Mouse (Mus musculus) spleen, adult 18-20 months (tissue): ENCODE data around the gene Ror2.

ENCODE experiments used
- DNase-seq, 2 experiments: peaks; one replicate each; pipeline ENCODE4 v3.0.0; 2022; ENCODE audit warnings: mixed read lengths in 2 of 2

The Ror2 gene

GRCm38 (mm10) chr13:53233381-53233780, 52.5 kb downstream of the Ror2 start:
- no peak for DNase-seq

DNA sequence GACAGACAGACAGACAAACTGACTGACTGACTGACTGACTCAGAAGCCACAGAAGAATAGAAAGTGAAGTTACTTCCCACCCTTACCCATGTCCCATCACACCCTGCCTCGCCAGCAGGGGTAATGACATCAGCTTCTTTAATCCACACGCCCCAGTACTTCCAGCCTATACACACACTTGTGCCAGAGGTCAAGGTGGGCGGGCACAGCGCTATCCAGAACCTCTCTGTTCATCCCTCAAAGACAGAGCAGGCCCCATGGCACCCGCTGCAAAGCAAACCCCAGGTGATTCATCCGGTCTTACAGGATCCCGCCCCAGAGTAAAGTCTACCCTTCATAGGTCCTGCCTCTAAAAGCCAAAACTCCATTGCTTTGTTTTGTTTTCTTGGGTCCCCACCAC, 53.5 kb downstream of the Ror2 start:
- DNase-seq, result no peak

DNA sequence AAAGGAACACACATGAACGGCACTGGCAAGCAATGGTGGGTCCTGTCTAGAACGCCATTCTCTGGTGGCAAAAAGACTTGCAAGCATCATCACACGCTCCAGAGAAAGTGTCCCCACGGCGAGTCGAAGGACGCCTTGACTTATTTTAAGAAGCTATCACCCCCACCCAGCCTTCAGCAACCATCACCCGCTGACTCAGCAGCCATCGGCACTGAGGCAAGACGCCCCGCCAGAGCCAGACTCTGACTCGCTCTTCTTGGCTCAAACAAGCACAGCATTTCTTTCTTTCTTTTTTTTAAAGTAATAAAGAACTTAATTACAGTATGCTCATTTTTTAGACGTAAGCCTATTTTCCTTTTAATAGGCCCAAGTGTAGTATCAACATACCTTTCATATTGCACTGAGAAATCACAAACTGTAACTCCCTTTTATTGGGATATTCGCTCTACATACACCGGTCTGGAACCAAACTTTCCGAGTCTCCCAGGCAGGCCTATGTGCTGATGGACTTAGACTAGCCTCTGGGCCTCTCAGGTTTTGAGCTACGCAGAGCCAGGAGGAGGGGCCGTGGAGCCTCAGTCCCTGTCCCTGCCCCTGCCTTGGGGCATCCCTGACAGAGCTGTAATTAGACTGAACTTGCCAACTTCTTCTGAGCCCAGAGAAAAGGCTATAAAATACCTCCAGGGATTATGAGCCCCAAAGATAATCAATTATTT, 55.3 kb downstream of the Ror2 start:
- no peak for DNase-seq

- no peak for DNase-seq
These were observed 58.9 kb downstream of the Ror2 start for GRCm38 (mm10) chr13:53227019-53227418.

DNA sequence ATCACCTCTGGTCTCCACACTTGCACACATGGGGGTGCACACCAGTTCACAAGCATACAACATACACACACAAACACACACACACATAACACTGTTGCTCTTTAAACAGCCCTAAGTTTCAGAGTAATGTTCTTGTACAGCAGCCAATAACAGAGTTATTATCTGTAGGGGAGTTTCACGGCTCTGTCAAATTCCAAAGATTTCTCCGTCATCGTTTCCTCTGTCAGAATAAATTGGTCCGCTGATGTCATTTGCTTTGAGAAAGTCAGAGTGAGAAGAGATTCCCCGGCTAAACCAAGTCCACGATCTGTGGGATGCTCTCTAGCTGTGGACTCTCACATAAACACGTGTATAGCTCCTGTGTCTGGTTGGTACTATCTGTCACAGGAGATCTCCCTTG, 59.5 kb downstream of the Ror2 start:
- DNase-seq, result no peak

- no peak for DNase-seq
These were observed 60.0 kb downstream of the Ror2 start for GRCm38 (mm10) chr13:53225925-53226324.

GRCm38 (mm10) chr13:53221176-53221575, 64.7 kb downstream of the Ror2 start:
- no peak for DNase-seq

- DNase-seq, result no peak
These were observed 66.0 kb downstream of the Ror2 start for GRCm38 (mm10) chr13:53219889-53220288.

- DNase-seq, result no peak
These were observed 66.5 kb downstream of the Ror2 start for GRCm38 (mm10) chr13:53219391-53219790.

DNA sequence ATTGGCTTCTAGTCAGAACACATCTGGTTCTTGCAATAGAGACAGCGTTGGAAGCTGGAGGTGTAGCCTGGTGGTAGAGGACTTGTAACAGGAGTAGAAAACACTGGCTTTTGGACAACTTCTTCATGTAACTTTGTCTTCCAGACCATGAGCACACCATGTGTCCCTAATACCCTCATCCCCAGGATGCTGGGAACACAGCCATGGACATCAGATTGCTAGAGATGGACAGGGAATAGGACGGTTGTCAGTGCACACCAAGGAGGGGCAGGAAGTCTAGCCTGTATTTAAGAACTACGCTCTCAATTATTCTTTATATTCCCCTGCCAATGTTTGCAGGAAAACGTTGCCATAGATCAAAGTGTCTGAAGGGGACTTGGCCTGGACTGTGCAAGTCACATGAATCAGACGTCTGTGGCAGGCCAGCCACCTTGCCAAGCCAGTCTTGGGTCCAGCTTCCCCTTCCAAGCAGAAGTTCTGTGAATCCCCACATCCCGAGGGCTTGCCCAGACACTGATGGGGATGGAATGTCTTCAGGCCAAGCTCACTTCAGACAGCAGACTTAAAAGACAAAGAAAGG, 68.4 kb downstream of the Ror2 start:
- no peak for DNase-seq

GRCm38 (mm10) chr13:53211971-53212733, 73.8 kb downstream of the Ror2 start:
- no peak for DNase-seq

DNA sequence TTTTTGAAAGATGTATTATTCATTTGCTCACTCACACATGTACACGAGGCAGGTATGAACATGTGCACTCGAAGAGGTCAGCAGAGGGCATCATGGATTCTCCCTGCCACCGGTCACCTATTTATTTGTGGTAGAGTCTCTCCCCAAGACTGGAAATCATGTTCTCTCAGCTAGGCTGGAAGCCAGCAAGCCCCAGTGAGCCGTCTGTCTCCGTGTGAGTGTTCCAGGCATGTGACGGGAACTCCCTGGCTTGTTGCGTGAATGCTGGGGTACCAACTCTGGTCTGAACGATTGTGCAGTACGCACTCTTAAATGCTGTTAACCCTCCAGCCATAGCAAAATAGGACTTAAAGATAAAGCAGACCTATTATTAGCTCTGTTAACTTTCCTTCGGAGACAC, 77.4 kb downstream of the Ror2 start:
- no peak for DNase-seq

GRCm38 (mm10) chr13:53205128-53205911, 80.6 kb downstream of the Ror2 start:
- DNase-seq, result no peak

DNA sequence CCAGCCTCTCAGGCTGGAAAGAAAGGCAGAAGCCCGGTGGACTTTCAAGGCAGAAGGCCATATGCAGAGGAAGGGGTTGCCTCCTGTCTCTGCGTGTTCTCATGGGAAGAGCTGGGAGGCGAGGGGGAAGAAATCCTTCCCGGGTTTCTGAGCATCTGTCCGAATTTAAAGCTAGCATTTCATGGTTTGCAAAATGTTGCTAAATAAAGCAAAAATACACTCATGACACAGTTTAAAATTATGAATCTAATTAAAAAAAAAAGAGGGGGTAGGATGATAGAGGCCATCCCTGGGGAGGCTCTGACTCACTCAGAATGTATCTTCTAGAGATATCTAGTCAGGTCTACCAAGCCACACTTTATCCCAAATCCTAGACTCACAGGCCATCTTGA, 83.5 kb downstream of the Ror2 start:
- no peak for DNase-seq

- no peak for DNase-seq
These were observed 84.1 kb downstream of the Ror2 start for GRCm38 (mm10) chr13:53201628-53202438.

- DNase-seq, result no peak
These were observed 85.8 kb downstream of the Ror2 start for GRCm38 (mm10) chr13:53200121-53200520.

- no peak for DNase-seq
These were observed 86.7 kb downstream of the Ror2 start for GRCm38 (mm10) chr13:53199262-53199661.

DNA sequence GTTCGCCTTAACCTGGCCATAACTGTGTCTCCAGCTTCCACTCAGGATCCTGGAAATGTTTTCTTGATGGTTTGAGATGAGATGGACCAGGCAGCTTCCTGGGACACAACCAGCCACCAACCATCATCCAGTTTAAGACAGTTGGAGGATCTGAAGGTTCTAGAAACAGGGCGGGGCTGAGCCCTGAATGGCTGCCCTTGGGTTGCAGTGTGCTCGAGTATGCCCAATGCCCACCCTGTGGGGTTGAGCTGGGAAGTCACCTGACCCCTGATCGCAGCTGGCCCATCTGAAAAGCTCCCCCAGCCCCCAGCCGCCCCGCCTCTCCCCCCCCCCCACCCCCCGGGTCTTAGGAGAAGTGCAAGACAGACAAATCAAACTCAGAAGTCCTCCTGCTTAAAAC, 89.2 kb downstream of the Ror2 start:
- no peak for DNase-seq

DNA sequence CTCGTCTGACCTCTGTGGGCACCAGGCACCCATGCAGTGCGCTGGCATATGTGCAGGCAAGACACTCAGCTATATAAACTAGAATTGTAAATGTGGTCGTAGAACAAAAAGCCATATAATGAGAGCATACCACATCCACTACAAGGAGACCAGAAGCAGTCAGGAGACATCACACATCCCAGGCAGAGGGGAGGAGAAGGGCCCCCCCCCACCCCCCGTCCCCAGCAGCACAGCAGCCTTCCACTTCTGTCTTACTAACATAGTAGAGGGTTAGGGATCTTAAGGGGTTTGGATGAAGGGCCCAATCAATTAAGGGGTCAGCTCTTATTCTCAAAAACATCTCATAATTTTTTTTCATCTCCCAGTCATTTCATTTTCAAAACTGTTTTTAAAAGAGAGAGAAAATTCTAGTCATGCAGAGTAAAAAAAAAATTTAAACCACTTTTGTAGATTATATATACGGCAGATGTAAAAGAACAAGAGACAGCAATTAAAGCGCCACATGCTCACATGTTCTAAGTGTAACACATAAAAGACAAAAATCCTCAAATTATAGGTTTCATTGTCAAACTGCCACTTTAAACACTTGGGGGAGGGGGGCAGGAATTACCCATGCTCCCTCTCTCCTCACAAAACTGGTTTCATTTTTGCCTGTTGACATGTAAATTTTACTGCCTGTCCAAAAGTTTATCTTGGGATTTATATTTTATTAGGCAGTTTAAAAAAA, 89.8 kb downstream of the Ror2 start:
- DNase-seq, result no peak

- no peak for DNase-seq
These were observed 91.6 kb downstream of the Ror2 start for GRCm38 (mm10) chr13:53194306-53194705.

DNA sequence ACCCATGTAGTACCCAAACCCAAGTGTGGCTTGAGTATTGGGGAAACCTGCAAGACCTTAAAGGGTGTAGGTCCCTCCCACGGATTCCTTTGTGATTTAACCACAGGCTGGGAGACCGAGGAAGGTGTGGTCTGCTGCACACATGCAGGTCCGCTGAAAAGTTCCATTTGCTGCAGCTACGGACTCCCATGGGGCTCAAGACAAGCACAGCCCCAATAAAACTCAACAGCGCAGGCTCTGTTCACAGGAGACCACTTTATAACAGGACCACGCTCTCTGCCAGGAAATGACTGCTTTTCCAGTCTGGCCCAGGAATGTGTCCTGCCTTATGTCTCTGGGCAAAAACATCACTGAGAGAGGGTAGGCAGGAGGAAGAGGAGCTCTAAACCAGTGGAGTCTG, 92.2 kb downstream of the Ror2 start:
- DNase-seq, result no peak

DNA sequence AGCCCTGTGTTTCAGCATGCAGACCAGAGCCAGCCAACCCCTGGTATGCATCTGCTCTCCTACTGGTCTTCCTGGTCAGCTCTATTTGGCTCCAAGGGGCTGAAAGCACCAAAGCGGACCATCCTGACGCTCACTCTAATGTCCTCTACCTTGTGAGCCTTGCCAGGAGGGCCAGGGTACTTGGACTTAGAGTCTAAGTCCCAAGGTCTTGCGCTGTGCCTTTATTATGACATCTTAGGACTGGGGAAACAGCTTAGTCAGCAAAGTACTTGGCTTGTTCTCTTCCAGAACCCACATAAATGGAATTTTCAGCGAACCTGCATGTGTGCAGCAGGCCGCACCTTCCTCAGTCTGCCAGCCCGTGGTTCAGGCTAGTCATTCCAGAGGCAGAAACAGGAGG, 93.6 kb downstream of the Ror2 start:
- DNase-seq, result no peak
